ENCODE assay signal across 12 mouse cellular contexts in genomic region chr1:154418278-154418677, GRCm38 (mm10).
DNase-seq lines count a peak whose midpoint lies in the region; ATAC-seq and TF ChIP-seq lines count a peak whose summit lies in the region.
"Had no signal": no experiment of that assay in that cellular context is flagged by ENCODE, and none has a peak within 500 bp of the region (broad histone marks: within the 10 kb centered on the region; RNA-seq: fewer than 3 reads in every experiment).

No protein-coding gene starts in this region.

- no peak overlapping the region for H3K9ac ChIP-seq in forebrain, embryonic 14.5 days (ENCODE audit: low read length)
- H3K9ac ChIP-seq in forebrain, embryonic 12.5 days, result no peak overlapping the region
- H3K9ac ChIP-seq in kidney, embryonic 15.5 days, result no peak overlapping the region
- H3K9ac ChIP-seq: heart, embryonic 15.5 days; liver, postnatal 0 days had no signal

- whole genome bisulfite sequencing in forebrain, embryonic 14.5 days, result 41% methylated on average over 5 of the region's 5 CpGs
- 71% methylated on average over 5 of the region's 5 CpGs for WGBS in forebrain, embryonic 12.5 days
- 75% methylated on average over 5 of the region's 5 CpGs for WGBS in limb, embryonic 10.5 days
- WGBS in kidney, embryonic 15.5 days, result 63% methylated on average over 5 of the region's 5 CpGs

- peak; percentile 61 for DNase-seq in forebrain, embryonic 14.5 days (ENCODE audit: low spot score)
- peak; percentile 44 to 45 for DNase-seq in layer of hippocampus, postnatal 10 days (ENCODE audit: low spot score in 2 of 2)
- no peak for DNase-seq in layer of hippocampus, adult 9-11 months
- peak; percentile 76 for DNase-seq in brain, embryonic 14.5 days (ENCODE audit: low read depth)
- DNase-seq in limb, embryonic 10.5 days (ENCODE audit: low spot score), result no peak
- DNase-seq: kidney, adult 2 months; liver, postnatal 0 days had no signal

- no peaks in the 10 kb centered on the region for H3K36me3 ChIP-seq in forebrain, embryonic 14.5 days (ENCODE audit: control insufficient read depth, insufficient read depth, low read length)
- H3K36me3 ChIP-seq in forebrain, embryonic 12.5 days (replicated peaks), result no peaks in the 10 kb centered on the region
- H3K36me3 ChIP-seq in limb, embryonic 10.5 days, result no peaks in the 10 kb centered on the region
- H3K36me3 ChIP-seq in kidney, embryonic 15.5 days, result no peaks in the 10 kb centered on the region
- H3K36me3 ChIP-seq: heart, embryonic 15.5 days had no signal

- H3K27ac ChIP-seq in forebrain, embryonic 14.5 days (ENCODE audit: low read depth, low read length), result no peak overlapping the region
- no peak overlapping the region for H3K27ac ChIP-seq in forebrain, embryonic 12.5 days
- H3K27ac ChIP-seq in cortical plate, adult 2 months (ENCODE audit: insufficient read depth, low read length), result no peak overlapping the region
- no peak overlapping the region for H3K27ac ChIP-seq in limb, embryonic 10.5 days
- no peak overlapping the region for H3K27ac ChIP-seq in kidney, embryonic 15.5 days
- H3K27ac ChIP-seq: heart, embryonic 15.5 days had no signal

- 0 out of 2 replicates have a peak, but pooled peaks cover 2% of the 10 kb centered on the region for H3K4me1 ChIP-seq in forebrain, embryonic 14.5 days (ENCODE audit: control insufficient read depth, insufficient read depth, low read length)
- H3K4me1 ChIP-seq in forebrain, embryonic 12.5 days, result no peaks in the 10 kb centered on the region
- H3K4me1 ChIP-seq in cortical plate, adult 2 months (ENCODE audit: control insufficient read depth, insufficient read depth, low read length), result no peaks in the 10 kb centered on the region
- peaks cover 12% of the 10 kb centered on the region for H3K4me1 ChIP-seq in limb, embryonic 10.5 days
- peaks cover 11% of the 10 kb centered on the region for H3K4me1 ChIP-seq in kidney, embryonic 15.5 days
- H3K4me1 ChIP-seq: heart, embryonic 15.5 days had no signal

- H3K4me3 ChIP-seq in forebrain, embryonic 14.5 days (ENCODE audit: low read depth, low read length), result no peak overlapping the region
- H3K4me3 ChIP-seq in forebrain, embryonic 12.5 days (replicated peaks), result no peak overlapping the region
- no peak overlapping the region for H3K4me3 ChIP-seq in cortical plate, adult 2 months (ENCODE audit: insufficient read depth, low read length)
- H3K4me3 ChIP-seq in limb, embryonic 10.5 days, result no peak overlapping the region
- H3K4me3 ChIP-seq in kidney, embryonic 15.5 days (replicated peaks), result no peak overlapping the region
- H3K4me3 ChIP-seq: heart, embryonic 15.5 days had no signal

- ATAC-seq in forebrain, embryonic 14.5 days, result peak; percentile 55
- ATAC-seq in forebrain, embryonic 12.5 days (ENCODE audit: low FRiP score), result no peak
- ATAC-seq in kidney, embryonic 15.5 days (replicated peaks; ENCODE audit: low FRiP score), result no peak
- ATAC-seq: liver, postnatal 0 days had no signal

- TF ChIP-seq POLR2A in brain, embryonic 14.5 days (IDR thresholded peaks at IDR 0.05; ENCODE audit: borderline replicate concordance, extremely low read depth, insufficient read depth, insufficient read length, poor library complexity, severe bottlenecking), result no peak
- no peak for TF ChIP-seq POLR2A in cortical plate, adult 2 months (IDR thresholded peaks at IDR 0.05; ENCODE audit: extremely low read depth, insufficient read depth, low read length)

- H3K4me2 ChIP-seq in forebrain, embryonic 14.5 days (ENCODE audit: low read length), result no peak overlapping the region
- H3K4me2 ChIP-seq in forebrain, embryonic 12.5 days, result no peak overlapping the region
- H3K4me2 ChIP-seq in kidney, embryonic 15.5 days, result no peak overlapping the region
- H3K4me2 ChIP-seq: heart, embryonic 15.5 days; midbrain, embryonic 11.5 days had no signal

- no peaks in the 10 kb centered on the region for H3K9me3 ChIP-seq in forebrain, embryonic 14.5 days (replicated peaks; ENCODE audit: control insufficient read depth, low read length)
- no peaks in the 10 kb centered on the region for H3K9me3 ChIP-seq in forebrain, embryonic 12.5 days
- no peaks in the 10 kb centered on the region for H3K9me3 ChIP-seq in limb, embryonic 10.5 days (replicated peaks)
- no peaks in the 10 kb centered on the region for H3K9me3 ChIP-seq in kidney, embryonic 15.5 days (replicated peaks)
- H3K9me3 ChIP-seq: heart, embryonic 15.5 days had no signal

- peak; percentile 12; the same call in 1 of the 2 replicates for TF ChIP-seq CTCF in brain, embryonic 14.5 days (IDR thresholded peaks at IDR 0.05; ENCODE audit: borderline replicate concordance, extremely low read depth, insufficient read depth, insufficient read length)
- TF ChIP-seq CTCF in cortical plate, adult 2 months (IDR thresholded peaks at IDR 0.05; ENCODE audit: extremely low read depth, insufficient read depth, low read length), result peak; percentile 25; the same call in 1 of the 2 replicates

- no peaks in the 10 kb centered on the region for H3K27me3 ChIP-seq in forebrain, embryonic 14.5 days (replicated peaks; ENCODE audit: control insufficient read depth, insufficient read depth, low read length)
- H3K27me3 ChIP-seq in forebrain, embryonic 12.5 days, result no peaks in the 10 kb centered on the region
- no peaks in the 10 kb centered on the region for H3K27me3 ChIP-seq in limb, embryonic 10.5 days (ENCODE audit: low read depth, poor library complexity, severe bottlenecking)
- no peaks in the 10 kb centered on the region for H3K27me3 ChIP-seq in kidney, embryonic 15.5 days
- H3K27me3 ChIP-seq: heart, embryonic 15.5 days had no signal

Comparison
In these comparisons a context has a peak if more than half of its experiments do, and no peak if none do; other contexts are left out.
1. DNase-seq: peak in forebrain, embryonic 14.5 days (single experiment), layer of hippocampus, postnatal 10 days (2 of 2) and brain, embryonic 14.5 days (single experiment); none in layer of hippocampus, adult 9-11 months (single experiment) and limb, embryonic 10.5 days (single experiment).